23 mouse cellular contexts compared by ENCODE assay signal in the genomic region with DNA sequence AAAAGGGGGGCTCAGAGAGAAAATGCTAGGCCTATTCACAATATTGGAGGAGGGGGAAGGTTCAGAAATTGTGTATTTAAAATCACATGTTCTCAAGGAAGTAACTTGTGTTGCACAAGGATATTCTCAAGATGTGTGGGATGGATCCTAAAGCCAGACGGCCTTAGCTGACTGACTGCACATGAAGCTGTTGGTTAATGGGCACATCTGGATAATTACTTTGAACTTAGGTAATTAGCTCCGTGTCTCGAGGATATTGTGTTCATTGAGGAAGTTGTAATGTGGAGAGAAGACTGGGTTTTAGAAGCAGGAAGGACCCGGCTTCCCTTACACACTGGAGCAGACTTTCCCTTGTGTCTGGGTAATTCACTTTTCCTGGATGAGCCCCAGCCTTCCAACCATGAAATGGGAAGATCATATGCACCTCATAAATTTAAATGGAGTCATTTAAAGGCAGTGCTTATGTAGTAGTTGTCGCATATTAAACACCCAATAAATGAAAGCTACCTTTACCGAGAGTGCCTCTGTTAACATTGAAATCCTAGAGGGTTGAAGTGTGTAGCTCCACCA. TPM values are rescaled to one million over a fixed set of nuclear protein-coding genes. Genes with fewer than 3 reads are reported as not detected.
DNase-seq lines count a peak whose midpoint lies in the region; ATAC-seq and TF ChIP-seq lines count a peak whose summit lies in the region.
"Had no signal": no experiment of that assay in that cellular context is flagged by ENCODE, and none has a peak within 500 bp of the region (broad histone marks: within the 10 kb centered on the region; RNA-seq: fewer than 3 reads in every experiment).

No protein-coding gene starts in this region.

- no peak for TF ChIP-seq POLR2A in bone marrow macrophage, adult 2 months (IDR thresholded peaks at IDR 0.05; ENCODE audit: borderline replicate concordance, low read depth, low read length)

- H3K4me3 ChIP-seq in kidney, embryonic 15.5 days (replicated peaks): no peak overlapping the region
- no peak overlapping the region for H3K4me3 ChIP-seq in bone marrow macrophage, adult 2 months (ENCODE audit: insufficient read depth, low read length)
- H3K4me3 ChIP-seq in midbrain, embryonic 10.5 days: no peak overlapping the region
- H3K4me3 ChIP-seq: embryonic facial prominence, embryonic 15.5 days; erythroblast, embryonic 14.5 days; forebrain, embryonic 15.5 days; heart, adult 2 months; heart, embryonic 15.5 days; hindbrain, embryonic 13.5 days had no signal

- peaks cover 6% of the 10 kb centered on the region; the same call in 1 of the 2 replicates for H3K4me1 ChIP-seq in kidney, embryonic 15.5 days
- peaks cover 11% of the 10 kb centered on the region for H3K4me1 ChIP-seq in bone marrow macrophage, adult 2 months (ENCODE audit: control insufficient read depth, insufficient read depth, low read length)
- H3K4me1 ChIP-seq in midbrain, embryonic 10.5 days: no peaks in the 10 kb centered on the region
- H3K4me1 ChIP-seq: embryonic facial prominence, embryonic 15.5 days; forebrain, embryonic 15.5 days; hindbrain, embryonic 13.5 days had no signal

- no peak overlapping the region for H3K9ac ChIP-seq in kidney, embryonic 15.5 days
- H3K9ac ChIP-seq: embryonic facial prominence, embryonic 15.5 days; forebrain, embryonic 15.5 days; heart, embryonic 15.5 days; hindbrain, embryonic 13.5 days had no signal

- 0 out of 2 replicates have a peak, but pooled peaks have one; percentile 29 for ATAC-seq in kidney, embryonic 15.5 days (replicated peaks; ENCODE audit: low FRiP score)
- 0 out of 2 replicates have a peak, but pooled peaks have one; percentile 37 for ATAC-seq in megakaryocyte progenitor cell, adult 5-6 weeks (replicated peaks; ENCODE audit: poor library complexity)
- ATAC-seq: activated CD4-positive, CD25-positive, alpha-beta regulatory T cell, adult 4 months; forebrain, embryonic 15.5 days; Patski had no signal

- WGBS in kidney, embryonic 15.5 days: 27% methylated on average over 6 of the region's 6 CpGs
- WGBS in midbrain, embryonic 10.5 days: 79% methylated on average over 6 of the region's 6 CpGs

- H3K27ac ChIP-seq in kidney, embryonic 15.5 days: no peak overlapping the region
- H3K27ac ChIP-seq in bone marrow macrophage, adult 2 months (ENCODE audit: insufficient read depth, low read depth, low read length): 0 out of 2 replicates have a peak overlapping the region, but pooled peaks have one; percentile 28
- no peak overlapping the region for H3K27ac ChIP-seq in midbrain, embryonic 10.5 days (replicated peaks)
- H3K27ac ChIP-seq: embryonic facial prominence, embryonic 15.5 days; forebrain, embryonic 15.5 days; heart, adult 2 months; heart, embryonic 15.5 days; hindbrain, embryonic 13.5 days had no signal

- H3K9me3 ChIP-seq in kidney, embryonic 15.5 days (replicated peaks): no peaks in the 10 kb centered on the region
- H3K9me3 ChIP-seq in midbrain, embryonic 10.5 days (replicated peaks): no peaks in the 10 kb centered on the region
- H3K9me3 ChIP-seq: embryonic facial prominence, embryonic 15.5 days; forebrain, embryonic 15.5 days; heart, embryonic 15.5 days; hindbrain, embryonic 13.5 days had no signal

- no peaks in the 10 kb centered on the region for H3K36me3 ChIP-seq in kidney, embryonic 15.5 days
- H3K36me3 ChIP-seq in midbrain, embryonic 10.5 days: no peaks in the 10 kb centered on the region
- H3K36me3 ChIP-seq: embryonic facial prominence, embryonic 15.5 days; forebrain, embryonic 15.5 days; heart, embryonic 15.5 days; hindbrain, embryonic 13.5 days had no signal

- no peak overlapping the region for H3K4me2 ChIP-seq in kidney, embryonic 15.5 days
- H3K4me2 ChIP-seq: embryonic facial prominence, embryonic 15.5 days; forebrain, embryonic 15.5 days; heart, embryonic 11.5 days; heart, embryonic 15.5 days; hindbrain, embryonic 13.5 days had no signal

- H3K27me3 ChIP-seq in kidney, embryonic 15.5 days: no peaks in the 10 kb centered on the region
- H3K27me3 ChIP-seq in midbrain, embryonic 10.5 days (ENCODE audit: low read depth, poor library complexity, severe bottlenecking): no peaks in the 10 kb centered on the region
- H3K27me3 ChIP-seq: CH12.LX; embryonic facial prominence, embryonic 15.5 days; forebrain, embryonic 15.5 days; heart, embryonic 15.5 days; hindbrain, embryonic 13.5 days; Patski had no signal

- no peak for TF ChIP-seq CTCF in bone marrow macrophage, adult 2 months (IDR thresholded peaks at IDR 0.05; ENCODE audit: low read depth, low read length)

- DNase-seq in kidney, postnatal 25 days: no peak
- DNase-seq in forelimb bud, embryonic 11.5 days (ENCODE audit: low read depth, low spot score): peak; percentile 57
- DNase-seq in midbrain, embryonic 10.5 days (ENCODE audit: low spot score): no peak
- DNase-seq in adrenal gland, postnatal 10 days: no peak
- DNase-seq: adrenal gland, postnatal 25 days; cerebellum, adult 2 months; cerebellum, postnatal 10 days; embryo, embryonic 11 days; gastrocnemius, postnatal 10 days; heart, adult 2 months; heart, postnatal 14 days had no signal

RNA-seq across cellular contexts. Expression of a gene that starts 22.0 kb away (rescaled TPM):
- 342 and 349 TPM in 2 replicates for polyA plus RNA-seq in kidney, embryonic 15.5 days (2015; fragmentation: Nextera tagmentation; extraction: Ambion mirVana)
- polyA plus RNA-seq in bone marrow macrophage, adult 2 months (2012; ENCODE audit: insufficient read depth, insufficient read length, missing spikeins): 259 and 260 TPM in 2 replicates
- total RNA-seq in megakaryocyte progenitor cell, adult 5-6 weeks (2015): 110 and 111 TPM in 2 replicates
- 105 and 106 TPM in 2 replicates for total RNA-seq in megakaryocyte progenitor cell, adult 5-6 weeks (2017)
- 272 and 294 TPM in 2 replicates for polyA plus RNA-seq in midbrain, embryonic 10.5 days (2016; fragmentation: Nextera tagmentation; extraction: Ambion mirVana)
- total RNA-seq in adrenal gland, postnatal 10 days (2021): 100 to 1,000 TPM; 172 to 185 TPM

RNA-seq across cellular contexts. Expression of a gene that starts 33.3 kb away (rescaled TPM):
- polyA plus RNA-seq in kidney, embryonic 15.5 days (2015; fragmentation: Nextera tagmentation; extraction: Ambion mirVana): 129 and 144 TPM in 2 replicates
- polyA plus RNA-seq in bone marrow macrophage, adult 2 months (2012; ENCODE audit: insufficient read depth, insufficient read length, missing spikeins): 330 and 333 TPM in 2 replicates
- 6.9 and 10.0 TPM in 2 replicates for total RNA-seq in megakaryocyte progenitor cell, adult 5-6 weeks (2015)
- 12.5 TPM in 2 replicates for total RNA-seq in megakaryocyte progenitor cell, adult 5-6 weeks (2017)
- polyA plus RNA-seq in midbrain, embryonic 10.5 days (2016; fragmentation: Nextera tagmentation; extraction: Ambion mirVana): 13.7 and 23.4 TPM in 2 replicates
- 100 to 1,000 TPM; 161 to 192 TPM for total RNA-seq in adrenal gland, postnatal 10 days (2021)
